Mouse (Mus musculus) heart, embryonic 11.5 days (tissue): ENCODE measurements around the gene 1700001F09Rik. TPM values are rescaled to one million over a fixed set of nuclear protein-coding genes. Genes with fewer than 3 reads are reported as not detected.
"Not testable (repeated sequence)": the region's sequence is repeated elsewhere in the genome, so short reads cannot be mapped to it uniquely, and the experiment has no call there.

Source experiments
- ATAC-seq: fragments of 200-750 bp; cut with Nextera tagmentation; replicated peaks from 2 replicates; pipeline ENCODE4 v1.8.0; 2017; ENCODE audit warnings: moderate library complexity; ENCODE audit not compliant: insufficient number of reproducible peaks, low FRiP score, low TSS enrichment
- H3K27ac ChIP-seq: fragments of 300-500 bp; sonication (generic); 2 replicates; pipeline ENCODE4 v1.5.1; 2014; ENCODE audit warnings: mild to moderate bottlenecking, low read depth, low read length
- H3K27me3 ChIP-seq: fragments of 300-500 bp; sonication (generic); 2 replicates; pipeline ENCODE4 v1.6.1; 2014; ENCODE audit warnings: mild to moderate bottlenecking, low read length, mixed read lengths; ENCODE audit not compliant: control insufficient read depth, insufficient read depth
- H3K36me3 ChIP-seq: fragments of 300-500 bp; sonication (generic); 2 replicates; pipeline ENCODE4 v1.6.1; 2014; ENCODE audit warnings: mild to moderate bottlenecking, low read length, moderate library complexity, mixed read lengths; ENCODE audit not compliant: control insufficient read depth, insufficient read depth
- H3K4me1 ChIP-seq: fragments of 300-500 bp; sonication (generic); 2 replicates; pipeline ENCODE4 v1.6.1; 2014; ENCODE audit warnings: low read length; ENCODE audit not compliant: control insufficient read depth, insufficient read depth
- H3K4me2 ChIP-seq: fragments of 300-500 bp; sonication (generic); 2 replicates; pipeline ENCODE4 v1.6.1; 2014; ENCODE audit warnings: mild to moderate bottlenecking, moderate library complexity
- H3K4me3 ChIP-seq: fragments of 300-500 bp; sonication (generic); 2 replicates; pipeline ENCODE4 v1.5.1; 2014; ENCODE audit warnings: low read depth, low read length
- H3K9ac ChIP-seq: fragments of 300-500 bp; sonication (generic); 2 replicates; pipeline ENCODE4 v1.6.1; 2014; ENCODE audit warnings: mild to moderate bottlenecking, low read depth, low read length, moderate library complexity
- H3K9me3 ChIP-seq: fragments of 300-500 bp; sonication (generic); replicated peaks from 2 replicates; pipeline ENCODE4 v1.6.1; 2016; ENCODE audit warnings: low read length; ENCODE audit not compliant: control insufficient read depth
- WGBS: fragments of 180-500 bp; shearing (Covaris S2); extraction: QIAGEN DNeasy Blood & Tissue Kit; methylation state at CpG from one replicate; pipeline ENCODE4 v1.1.7; 2014; ENCODE audit not compliant: insufficient replicate concordance; 5-methylcytosine and 5-hydroxymethylcytosine counted together
- polyA plus RNA-seq: library from polyadenylated mRNA; unstranded; fragments of >200 nt; fragmentation: Nextera tagmentation; extraction: Ambion mirVana; gene quantifications from 2 replicates; pipeline ENCODE4 v1.2.1, GENCODE M21; 2014

The 1700001F09Rik gene
- polyA plus RNA-seq: not detected in 2 replicates

DNA sequence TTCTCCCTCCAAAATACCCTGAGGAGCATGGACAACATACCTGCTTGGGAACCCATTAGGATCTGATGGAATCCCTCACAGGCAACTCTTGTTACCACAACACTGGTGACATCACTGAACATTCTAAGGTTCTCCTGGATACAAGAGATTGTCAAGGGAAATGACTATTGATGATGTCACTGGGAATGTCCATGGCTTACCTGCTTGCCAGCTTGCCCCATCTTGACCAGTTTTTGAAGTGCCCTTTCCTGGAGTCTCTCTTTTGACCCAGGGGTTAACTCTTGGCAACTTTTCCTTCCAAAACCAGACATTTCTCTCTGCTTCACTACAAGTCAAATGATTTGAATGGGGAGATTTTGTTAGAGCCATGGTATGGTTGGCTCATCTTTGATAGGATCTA, at the start of gene 1700001F09Rik:
Gene 1700001F09Rik (minus strand): TSS at position 101 of the 400 bp plus-strand sequence.
- not testable (repeated sequence) for H3K4me1 ChIP-seq, H3K27ac ChIP-seq, H3K4me2 ChIP-seq, ATAC-seq, H3K36me3 ChIP-seq, H3K4me3 ChIP-seq, H3K9ac ChIP-seq, H3K27me3 ChIP-seq, H3K9me3 ChIP-seq

DNA sequence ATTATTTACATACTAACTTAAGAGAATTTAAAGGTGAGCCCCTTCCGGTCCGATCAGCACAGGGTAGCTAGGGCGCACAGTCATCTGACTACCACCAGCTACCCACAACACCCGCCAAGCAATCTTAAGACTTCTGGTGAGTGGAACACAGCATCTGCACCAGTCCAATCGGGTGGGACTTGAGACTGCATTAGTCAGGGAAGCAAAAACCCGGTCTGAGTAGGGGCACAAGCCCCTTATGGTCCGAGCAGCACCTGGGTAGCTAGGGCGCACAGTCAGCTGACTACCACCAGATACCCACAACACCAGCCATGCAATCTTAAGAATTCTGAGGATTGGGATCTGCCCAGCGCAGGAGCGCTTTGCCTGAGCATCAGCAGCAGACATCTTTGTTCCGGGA, 14.1 kb upstream of the 1700001F09Rik start:
- not testable (repeated sequence) for ATAC-seq, H3K27me3 ChIP-seq, H3K9ac ChIP-seq, H3K36me3 ChIP-seq, H3K4me2 ChIP-seq, H3K27ac ChIP-seq, H3K4me1 ChIP-seq, H3K4me3 ChIP-seq, H3K9me3 ChIP-seq
- WGBS: 76% methylated on average over 11 of the region's 11 CpGs

DNA sequence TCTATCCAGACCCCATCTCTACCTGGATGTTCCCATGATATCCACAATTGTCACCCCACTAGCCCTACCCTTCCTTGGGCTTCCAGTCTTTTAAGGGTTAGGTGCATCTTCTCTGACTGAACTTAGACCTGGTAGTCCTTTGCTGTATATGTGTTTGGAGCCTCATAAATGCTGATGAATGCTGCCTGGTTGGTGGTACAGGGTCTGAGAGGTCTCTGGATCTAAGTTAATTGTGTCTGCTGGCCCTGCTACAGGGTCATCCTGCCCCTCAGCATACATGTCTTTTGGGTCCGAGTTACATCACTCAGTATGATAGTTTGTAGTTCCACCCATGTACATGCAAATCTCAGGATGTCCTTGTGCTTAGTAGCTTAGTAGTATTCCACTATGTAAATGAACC, 11.6 kb upstream of the 1700001F09Rik start:
- not testable (repeated sequence) for H3K27me3 ChIP-seq, ATAC-seq, H3K4me2 ChIP-seq, H3K9ac ChIP-seq, H3K9me3 ChIP-seq, H3K4me3 ChIP-seq, H3K36me3 ChIP-seq, H3K4me1 ChIP-seq, H3K27ac ChIP-seq
- WGBS: 69% methylated on average over 1 of the region's 1 CpGs

DNA sequence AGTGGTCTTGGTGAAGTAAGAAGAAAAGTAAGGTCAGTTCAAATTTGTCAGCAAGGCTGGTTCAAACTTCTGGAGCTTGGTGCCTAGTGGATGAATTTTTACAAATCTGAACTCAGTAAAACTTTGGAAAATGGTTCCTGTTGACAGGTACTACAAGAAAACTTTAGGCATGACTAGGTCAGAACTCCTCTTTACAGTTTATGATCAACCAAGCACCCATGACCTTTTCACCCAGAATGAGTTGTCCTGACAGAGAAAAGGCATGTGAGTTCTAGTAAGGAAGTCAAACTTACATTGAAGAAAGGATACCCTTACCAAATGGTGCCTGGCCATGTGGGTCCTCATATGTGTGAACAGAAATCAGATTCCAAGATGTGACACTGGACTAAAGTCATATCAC, 9.9 kb upstream of the 1700001F09Rik start:
- not testable (repeated sequence) for H3K36me3 ChIP-seq, H3K27ac ChIP-seq, H3K9me3 ChIP-seq, H3K9ac ChIP-seq, H3K4me1 ChIP-seq, H3K4me3 ChIP-seq, H3K4me2 ChIP-seq, H3K27me3 ChIP-seq, ATAC-seq

DNA sequence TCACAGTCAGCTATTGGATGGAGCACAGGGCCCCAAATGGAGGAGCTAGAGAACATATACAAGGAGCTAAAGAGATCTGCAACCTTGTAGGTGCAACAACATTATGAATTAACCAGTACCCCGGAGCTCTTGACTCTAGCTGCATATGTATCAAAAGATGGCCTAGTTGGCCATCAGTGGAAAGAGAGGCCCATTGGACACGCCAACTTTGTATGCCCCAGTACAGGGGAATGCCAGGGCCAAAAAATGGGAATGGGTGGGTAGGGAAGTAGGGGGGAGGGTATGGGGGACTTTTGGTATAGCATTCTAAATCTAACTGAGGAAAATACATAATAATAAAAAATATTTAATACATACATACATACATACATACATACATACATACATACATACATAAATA, 5.3 kb upstream of the 1700001F09Rik start:
- H3K4me1 ChIP-seq, H3K27me3 ChIP-seq, H3K9ac ChIP-seq, H3K9me3 ChIP-seq, H3K27ac ChIP-seq, H3K4me3 ChIP-seq, H3K4me2 ChIP-seq, H3K36me3 ChIP-seq, ATAC-seq: not testable (repeated sequence)
- 63% methylated on average over 1 of the region's 2 CpGs for WGBS

DNA sequence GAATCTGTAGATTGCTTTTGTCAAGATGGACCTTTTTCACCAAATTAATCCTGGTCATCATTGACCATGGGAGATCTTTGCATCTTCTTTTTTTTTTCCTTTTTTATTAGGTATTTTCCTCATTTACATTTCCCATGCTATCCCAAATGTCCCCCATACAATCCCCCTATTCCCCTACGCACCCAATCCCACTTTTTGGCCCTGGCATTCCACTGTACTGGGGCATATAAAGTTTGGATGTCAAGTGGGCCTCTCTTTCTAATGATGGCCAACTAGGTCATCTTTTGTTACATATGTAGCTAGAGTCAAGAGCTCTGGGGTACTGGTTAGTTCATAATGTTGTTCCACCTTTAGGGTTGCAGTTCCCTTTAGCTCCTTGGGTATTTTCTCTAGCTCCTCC, 10.0 kb downstream of the 1700001F09Rik start:
- not testable (repeated sequence) for H3K4me3 ChIP-seq, H3K4me1 ChIP-seq, H3K9me3 ChIP-seq, H3K9ac ChIP-seq, H3K27me3 ChIP-seq, ATAC-seq, H3K27ac ChIP-seq, H3K4me2 ChIP-seq, H3K36me3 ChIP-seq
- WGBS: 67% methylated on average over 1 of the region's 1 CpGs

DNA sequence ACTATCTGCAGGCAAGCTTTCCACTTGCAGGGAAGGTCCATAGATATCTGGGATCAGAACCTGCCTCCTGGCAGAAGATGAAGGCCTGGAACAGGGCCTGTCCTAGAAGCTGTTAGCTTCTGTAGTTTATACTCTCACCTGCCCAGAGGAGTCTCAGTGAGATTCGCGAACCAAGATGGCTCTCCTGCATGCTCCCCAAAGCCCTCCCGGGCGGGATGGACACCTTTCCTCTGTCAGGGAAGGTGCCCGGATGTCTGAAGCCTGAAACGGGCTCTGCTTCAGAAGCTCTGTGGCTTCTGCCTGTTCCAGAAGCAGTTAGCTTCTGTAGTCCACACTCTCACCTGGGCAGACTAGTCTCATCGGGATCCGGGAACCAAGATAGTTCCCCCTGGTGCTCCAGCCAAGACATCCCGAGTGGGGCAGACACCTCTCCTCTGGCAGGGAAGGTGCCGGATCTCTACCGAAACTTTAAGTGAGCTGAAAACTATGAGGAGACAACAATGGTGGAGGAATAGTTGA, 16.2 kb downstream of the 1700001F09Rik start:
- H3K4me3 ChIP-seq, ATAC-seq, H3K9ac ChIP-seq, H3K9me3 ChIP-seq, H3K27me3 ChIP-seq, H3K36me3 ChIP-seq, H3K4me2 ChIP-seq, H3K27ac ChIP-seq, H3K4me1 ChIP-seq: not testable (repeated sequence)
- 84% methylated on average over 9 of the region's 11 CpGs for WGBS

DNA sequence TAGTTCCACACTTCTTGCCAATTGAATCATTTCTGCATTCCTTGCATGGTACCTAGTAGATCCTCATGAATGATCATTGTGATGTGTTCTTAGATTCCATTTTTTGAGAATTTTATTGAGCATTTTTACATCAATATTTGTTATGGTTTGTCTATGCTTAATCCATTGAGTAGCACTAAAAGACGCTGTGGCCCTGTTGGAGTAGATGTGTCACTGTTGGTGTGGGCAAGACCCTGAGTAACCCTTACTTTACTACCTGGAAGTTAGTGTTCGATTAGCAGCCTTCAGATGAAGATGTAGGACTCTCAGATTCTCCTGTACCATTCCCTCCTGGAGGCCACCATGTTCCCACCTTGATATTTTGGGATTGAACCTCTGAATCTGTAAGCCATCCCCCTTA, 19.0 kb downstream of the 1700001F09Rik start:
- H3K4me2 ChIP-seq, ATAC-seq, H3K27me3 ChIP-seq, H3K36me3 ChIP-seq, H3K4me3 ChIP-seq, H3K27ac ChIP-seq, H3K4me1 ChIP-seq, H3K9me3 ChIP-seq, H3K9ac ChIP-seq: not testable (repeated sequence)
- 46% methylated on average over 1 of the region's 2 CpGs for WGBS

DNA sequence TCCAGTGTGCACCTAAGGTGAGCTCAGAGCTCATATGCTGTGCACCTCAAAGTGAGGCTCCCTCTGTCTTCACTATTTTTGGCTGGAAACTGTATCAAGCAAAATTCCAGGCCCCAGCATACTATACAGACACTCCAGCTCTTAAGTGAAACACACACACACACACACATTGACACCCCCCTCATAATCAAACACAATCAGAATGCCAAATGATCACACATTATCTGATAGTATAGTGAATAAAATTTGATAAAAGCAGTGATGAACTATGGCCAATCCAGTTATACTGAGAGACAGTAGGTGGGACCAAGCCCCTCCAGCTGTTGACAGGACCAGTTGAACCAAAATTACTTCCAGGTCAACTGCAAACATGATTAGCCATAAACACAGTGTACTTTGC, 28.1 kb downstream of the 1700001F09Rik start:
- not testable (repeated sequence) for H3K4me2 ChIP-seq, H3K4me1 ChIP-seq, H3K36me3 ChIP-seq, H3K9ac ChIP-seq, H3K27me3 ChIP-seq, H3K27ac ChIP-seq, ATAC-seq, H3K4me3 ChIP-seq, H3K9me3 ChIP-seq
